Mouse (Mus musculus) embryonic fibroblast, embryonic 13.5 days (primary cell): ENCODE measurements around the gene Cenpp.

Experiments
- CTCF ChIP-seq: IDR thresholded peaks from 2 replicates; pipeline ENCODE4 v1.5.1; 2011; ENCODE audit warnings: mild to moderate bottlenecking, control low read depth, low read length, moderate library complexity, borderline replicate concordance; ENCODE audit not compliant: insufficient read depth
- POLR2A ChIP-seq: IDR thresholded peaks from 2 replicates; pipeline ENCODE4 v1.6.1; 2011; ENCODE audit warnings: low read depth, mild to moderate bottlenecking, control low read depth, low read length, moderate library complexity

DNA sequence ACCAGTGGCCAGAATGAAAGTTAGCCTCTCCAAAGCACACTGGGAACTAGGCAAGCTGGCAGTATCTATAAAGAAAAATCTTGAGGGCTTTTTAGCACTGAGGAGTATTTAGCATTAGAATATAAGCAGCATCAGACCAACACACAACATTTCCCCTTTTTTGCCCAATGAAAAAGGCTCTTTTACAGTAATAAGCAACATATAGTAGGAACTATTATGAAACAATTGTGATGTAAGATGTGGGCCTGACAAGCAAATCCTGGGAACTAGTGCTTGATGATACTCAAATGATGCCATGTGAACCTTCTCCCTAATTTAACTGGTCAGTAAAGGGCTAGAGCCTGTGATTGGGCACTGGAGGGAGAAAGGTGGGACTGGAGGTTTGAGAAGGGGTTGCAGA lies 24.4 kb downstream of the Cenpp start:
- TF ChIP-seq CTCF (no peak), POLR2A (no peak)
